Mouse (Mus musculus): Measurements from ENCODE around the gene Serpinb9b.
A peak's percentile ranks its signal among the peaks of the same experiment; 100 is the strongest.
"Not testable (repeated sequence)": the region's sequence is repeated elsewhere in the genome, so short reads cannot be mapped to it uniquely, and the experiment has no call there.

Gene Serpinb9b

GRCm38 (mm10) chr13:33027244-33027643 lies at the start of gene Serpinb9b:
TSS of gene Serpinb9b (plus strand) at chr13:33027416.
- peak; percentile 78 for DNase-seq (ENCODE audit: extremely low read depth, low read depth)

DNA sequence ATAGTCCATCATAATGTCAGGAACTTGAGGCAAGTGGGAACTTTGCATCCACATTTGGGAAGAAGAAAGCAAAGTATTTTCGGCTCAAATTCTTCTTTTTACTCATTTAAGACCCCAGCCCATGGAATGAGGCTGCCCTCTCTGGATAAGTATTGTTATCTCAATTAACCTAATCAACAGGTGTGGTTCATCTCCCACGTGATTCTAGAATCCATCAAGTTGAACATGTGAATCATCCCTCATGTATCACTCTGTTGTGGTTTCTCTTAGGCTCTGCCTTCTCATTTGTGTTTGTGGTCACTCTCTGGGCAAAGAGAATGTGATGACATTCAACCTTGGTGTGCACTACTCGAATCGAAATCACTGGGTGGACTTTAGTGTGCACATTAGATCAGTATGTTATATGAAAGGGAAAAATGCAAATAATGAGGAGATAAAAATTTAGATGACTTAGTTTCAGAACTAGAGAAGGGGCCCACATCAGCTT lies 44.6 kb upstream of the Serpinb9b start:
- no peak for DNase-seq (ENCODE audit: extremely low read depth, low read depth)

- no peak for DNase-seq (ENCODE audit: extremely low read depth, low read depth)
Measured at GRCm38 (mm10) chr13:32986256-32986655, 41.0 kb upstream of the Serpinb9b start.

GRCm38 (mm10) chr13:32993152-32993893 lies 33.9 kb upstream of the Serpinb9b start:
- DNase-seq (ENCODE audit: extremely low read depth, low read depth) = peak; percentile 88

- no peak for DNase-seq (ENCODE audit: extremely low read depth, low read depth)
Measured at GRCm38 (mm10) chr13:32993894-32994242, 33.3 kb upstream of the Serpinb9b start.

DNA sequence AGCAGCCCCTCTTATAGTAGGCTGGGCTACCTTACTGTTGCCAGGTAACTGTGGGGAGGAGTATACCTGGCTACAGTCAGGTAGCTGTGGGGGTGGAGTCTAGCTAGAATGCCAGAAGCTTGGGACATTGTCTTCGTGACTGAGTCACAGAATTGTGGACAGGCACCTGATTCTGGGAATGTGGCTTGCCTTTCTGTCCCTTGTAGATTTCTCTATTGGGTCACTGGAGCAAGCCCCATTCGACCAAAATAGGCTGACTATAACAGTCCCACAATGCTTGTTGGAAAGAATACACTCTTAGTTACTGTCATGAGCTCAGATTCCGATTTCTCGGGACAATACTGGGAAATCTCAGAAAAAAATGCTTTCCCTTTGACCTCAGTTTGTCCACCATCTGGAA lies 32.2 kb upstream of the Serpinb9b start:
- no peak for DNase-seq (ENCODE audit: extremely low read depth, low read depth)

DNA sequence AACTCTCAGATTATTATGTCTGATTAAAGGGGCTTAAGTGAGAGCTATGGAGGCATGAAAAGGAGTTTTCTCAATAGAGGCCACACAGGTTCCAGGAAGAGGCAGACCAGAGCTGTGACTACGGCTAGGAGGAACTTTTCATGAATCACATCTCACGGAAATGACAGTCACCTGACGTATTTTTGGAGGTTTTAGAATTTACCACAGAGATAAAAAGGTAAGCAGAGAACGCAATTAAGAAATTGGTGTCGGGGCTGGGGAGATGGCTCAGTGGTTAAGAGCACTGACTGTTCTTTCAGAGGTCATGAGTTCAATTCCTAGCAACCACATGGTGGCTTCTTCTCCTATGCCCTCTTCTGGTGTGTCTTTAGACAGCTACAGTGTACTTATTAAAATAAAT lies 25.9 kb upstream of the Serpinb9b start:
- DNase-seq (ENCODE audit: extremely low read depth, low read depth) = no peak

- no peak for DNase-seq (ENCODE audit: extremely low read depth, low read depth)
Measured at GRCm38 (mm10) chr13:33002950-33003349, 24.3 kb upstream of the Serpinb9b start, which contains the start of gene Serpinb9. TSS of gene Serpinb9 (plus strand) at chr13:33003250.

GRCm38 (mm10) chr13:33003523-33004413 lies 23.4 kb upstream of the Serpinb9b start:
- no peak for DNase-seq (ENCODE audit: extremely low read depth, low read depth)

GRCm38 (mm10) chr13:33004414-33005105 lies 22.7 kb upstream of the Serpinb9b start:
- peak; percentile 91 for DNase-seq (ENCODE audit: extremely low read depth, low read depth)

GRCm38 (mm10) chr13:33005501-33006075 lies 21.6 kb upstream of the Serpinb9b start:
- no peak for DNase-seq (ENCODE audit: extremely low read depth, low read depth)

DNA sequence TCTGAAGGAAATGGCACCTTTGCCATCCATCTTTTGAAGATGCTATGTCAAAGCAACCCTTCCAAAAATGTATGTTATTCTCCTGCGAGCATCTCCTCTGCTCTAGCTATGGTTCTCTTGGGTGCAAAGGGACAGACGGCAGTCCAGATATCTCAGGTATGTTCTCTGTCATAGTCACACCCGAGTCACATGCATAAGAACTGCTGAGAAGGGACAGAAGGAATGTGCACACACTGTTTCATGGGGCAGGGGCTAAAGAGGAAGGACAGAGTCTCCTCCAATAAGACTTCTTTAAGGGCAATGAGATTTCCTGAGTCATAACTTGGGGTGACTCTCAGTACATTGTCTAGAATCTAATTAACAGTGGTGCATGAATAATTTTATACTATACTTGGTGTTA lies 20.7 kb upstream of the Serpinb9b start:
- no peak for DNase-seq (ENCODE audit: extremely low read depth, low read depth)

- no peak for DNase-seq (ENCODE audit: extremely low read depth, low read depth)
Measured at GRCm38 (mm10) chr13:33012395-33012794, 14.8 kb upstream of the Serpinb9b start.

DNA sequence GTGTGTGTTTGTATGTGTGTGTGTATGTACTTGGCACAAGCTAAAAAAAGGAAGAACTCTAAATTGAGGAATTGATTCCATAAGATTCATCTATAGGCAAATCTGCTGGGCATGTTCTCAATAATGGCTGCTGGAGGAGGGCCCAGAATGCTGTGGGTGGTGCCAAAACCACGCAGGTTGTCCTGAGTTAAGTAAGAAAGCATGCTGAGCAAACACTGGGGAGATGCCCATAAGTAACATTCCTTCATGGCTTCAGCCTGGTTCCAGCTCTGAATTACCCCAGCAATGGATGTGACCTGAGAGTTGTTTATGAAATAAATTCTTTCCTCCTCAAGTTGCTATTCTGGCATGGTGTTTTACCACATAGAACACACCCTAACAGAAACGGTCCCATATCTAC lies 13.9 kb upstream of the Serpinb9b start:
- DNase-seq (ENCODE audit: extremely low read depth, low read depth) = no peak

DNA sequence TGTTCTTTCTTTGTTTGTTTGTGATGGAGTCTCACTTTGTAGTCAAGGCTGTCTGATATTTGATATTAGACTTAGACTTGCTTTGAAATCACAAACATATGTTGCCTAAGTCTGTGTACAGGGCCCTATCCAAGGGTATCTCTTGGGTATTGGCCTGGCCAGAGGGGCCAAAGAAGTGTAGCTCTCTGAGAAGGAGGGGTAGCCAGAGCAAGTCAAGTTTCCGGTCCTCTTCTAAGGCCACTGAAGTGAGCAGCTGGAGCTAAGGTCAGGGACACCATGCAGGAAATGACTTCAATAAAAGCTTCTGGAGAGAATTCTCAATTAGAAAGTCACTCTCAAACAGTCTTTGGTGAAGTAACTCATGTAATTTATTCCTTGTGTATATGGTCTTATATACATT lies 4.8 kb upstream of the Serpinb9b start:
- no peak for DNase-seq (ENCODE audit: extremely low read depth, low read depth)

- DNase-seq (ENCODE audit: extremely low read depth, low read depth) = no peak
Measured at GRCm38 (mm10) chr13:33026427-33027057, 674 bp upstream of the Serpinb9b start.

- DNase-seq (ENCODE audit: extremely low read depth, low read depth) = no peak
Measured at GRCm38 (mm10) chr13:33028146-33028545, 930 bp downstream of the Serpinb9b start.

DNA sequence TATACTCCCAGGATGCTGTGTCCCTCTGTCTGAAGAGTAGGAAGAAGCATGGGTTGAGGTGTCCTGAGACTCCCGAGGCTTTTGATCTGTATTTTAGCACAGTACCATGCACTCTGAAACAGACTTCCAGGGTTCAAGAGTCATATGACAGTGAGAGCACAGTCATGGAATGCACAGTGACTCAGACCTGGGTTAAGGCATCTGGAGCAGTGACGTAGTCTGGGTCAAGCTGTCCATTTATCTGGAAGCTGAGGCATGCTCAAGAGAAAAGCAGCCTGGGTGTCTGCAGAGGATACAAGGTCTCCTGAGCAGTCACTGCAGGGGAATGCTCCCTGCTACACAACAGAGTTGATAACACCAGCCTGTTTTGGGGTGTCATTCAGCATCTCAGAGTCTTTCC lies 1.3 kb downstream of the Serpinb9b start:
- DNase-seq (ENCODE audit: extremely low read depth, low read depth) = no peak

DNA sequence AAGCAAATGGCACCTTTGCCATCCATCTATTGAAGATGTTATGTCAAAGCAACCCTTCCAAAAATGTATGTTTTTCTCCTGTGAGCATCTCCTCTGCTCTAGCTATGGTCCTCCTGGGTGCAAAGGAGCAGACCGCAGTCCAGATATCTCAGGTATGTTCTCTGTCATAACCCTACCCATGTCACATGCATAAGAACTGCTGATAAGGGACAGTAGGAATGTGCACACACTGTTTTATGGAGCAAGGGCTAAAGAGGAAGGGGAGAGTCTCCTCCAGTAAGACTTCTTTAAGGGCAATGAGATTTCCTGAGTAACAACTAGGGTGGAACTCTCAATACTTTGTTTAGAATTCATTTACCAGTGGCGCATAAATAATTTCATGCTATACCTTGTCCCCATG lies 2.3 kb downstream of the Serpinb9b start:
- DNase-seq (ENCODE audit: extremely low read depth, low read depth) = not testable (repeated sequence)

DNA sequence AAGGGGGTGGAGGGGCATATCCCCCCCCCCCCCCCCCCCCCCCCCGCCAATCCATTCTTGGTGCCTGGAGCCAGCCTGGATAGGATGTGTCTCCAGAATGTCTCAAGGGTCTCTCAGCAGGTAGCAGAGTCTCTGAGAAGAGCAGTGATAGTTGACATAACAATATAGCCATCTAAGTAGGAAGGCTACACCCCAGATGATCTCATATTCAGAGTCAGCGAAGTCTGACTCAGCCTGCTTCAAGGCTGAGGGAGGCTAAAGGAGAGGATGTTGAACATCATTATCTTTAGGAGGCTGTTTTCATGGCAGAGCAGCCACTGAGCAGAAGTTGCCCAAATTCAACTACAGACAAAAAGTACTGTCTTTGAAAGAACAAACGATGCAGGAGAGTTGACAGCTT lies 3.1 kb downstream of the Serpinb9b start:
- no peak for DNase-seq (ENCODE audit: extremely low read depth, low read depth)

DNA sequence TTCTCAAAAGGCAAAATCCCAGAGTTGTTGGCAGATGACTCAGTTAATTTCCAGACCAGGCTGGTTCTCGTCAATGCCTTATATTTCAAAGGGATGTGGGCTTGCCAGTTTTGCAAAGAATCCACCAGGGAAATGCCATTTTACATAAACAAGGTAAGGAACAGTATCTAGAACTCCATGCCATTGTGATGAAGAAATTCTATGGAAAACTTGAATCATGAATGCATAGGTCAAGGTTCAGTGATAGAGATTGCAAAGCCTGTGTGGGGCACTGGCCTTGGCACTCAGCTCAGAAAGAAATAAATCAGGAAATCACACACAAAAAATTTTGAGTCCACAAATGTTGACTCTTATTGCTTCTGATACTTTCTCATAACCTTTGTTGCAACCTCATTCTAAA lies 8.3 kb downstream of the Serpinb9b start:
- no peak for DNase-seq (ENCODE audit: extremely low read depth, low read depth)

Data from MEL-GATA-1-ER (cell line).